Mouse (Mus musculus): ENCODE data around the gene Ncbp1.

The Ncbp1 gene

GRCm38 (mm10) chr4:46129311-46130004 lies 9.0 kb upstream of the Ncbp1 start:
- peak; percentile 66 to 88 for DNase-seq

DNA sequence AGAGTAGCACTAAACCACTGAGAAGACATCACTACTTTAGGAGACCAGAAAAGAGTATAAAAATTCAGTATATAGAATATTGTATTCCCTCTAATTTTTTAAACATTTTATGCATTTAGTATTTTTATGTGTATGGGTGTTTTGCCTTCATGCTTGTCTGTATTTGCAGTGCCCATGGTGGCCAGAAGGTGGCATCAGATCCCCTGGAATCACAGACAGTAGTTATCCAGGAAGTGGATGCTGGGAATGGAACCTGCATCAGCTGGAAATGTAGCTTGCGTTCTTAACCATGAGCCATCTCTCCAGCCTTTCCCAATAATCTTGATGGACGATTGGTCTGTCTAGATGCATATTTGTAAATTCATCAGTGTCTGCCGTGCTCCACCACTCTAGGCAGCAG lies 8.2 kb upstream of the Ncbp1 start:
- DNase-seq: peak; percentile 64 to 74

GRCm38 (mm10) chr4:46131791-46132190 lies 6.6 kb upstream of the Ncbp1 start:
- no peak for DNase-seq

GRCm38 (mm10) chr4:46137629-46138286 lies 655 bp upstream of the Ncbp1 start:
- no peak for DNase-seq

DNA sequence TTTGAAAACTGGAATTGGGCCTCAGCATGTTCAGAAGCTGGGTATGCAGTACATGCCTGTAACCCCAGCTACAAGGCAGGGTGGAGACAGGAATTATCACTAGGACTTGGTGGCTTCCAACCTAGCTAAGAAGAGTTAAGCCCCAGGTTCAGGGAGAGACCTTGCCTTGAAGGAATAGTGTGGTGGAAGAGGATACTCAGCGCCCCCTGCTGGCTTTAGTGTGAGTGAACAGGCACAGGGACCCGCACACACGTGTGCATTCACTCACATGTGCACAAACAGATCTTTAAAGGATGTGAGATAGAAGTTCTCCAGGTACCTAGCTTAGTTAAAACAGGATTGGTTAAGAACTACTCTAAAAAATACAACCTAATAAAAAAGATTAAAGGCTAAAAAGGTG lies 5.9 kb downstream of the Ncbp1 start:
- DNase-seq: peak in 1 of 2 experiments; percentile 17

DNA sequence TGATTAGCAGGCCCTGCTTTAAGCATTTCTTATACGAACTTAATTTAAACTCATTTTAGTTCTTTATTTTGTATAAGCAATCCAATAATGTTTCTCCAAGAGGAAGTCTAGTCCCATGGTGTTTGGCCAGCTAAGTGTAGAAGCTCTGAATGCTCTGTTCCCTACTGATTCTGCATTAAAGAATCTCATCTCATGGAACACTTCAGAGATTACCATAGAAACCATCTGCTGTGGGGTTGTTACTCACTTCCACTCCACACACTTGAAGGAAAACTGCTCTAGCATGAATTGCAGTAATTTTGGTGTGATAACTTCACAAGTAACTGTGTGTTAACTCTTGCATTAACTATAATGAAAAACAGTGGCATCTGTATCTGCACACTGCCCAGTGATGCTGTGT lies 8.5 kb downstream of the Ncbp1 start:
- no peak for DNase-seq

GRCm38 (mm10) chr4:46151903-46152544 lies 13.6 kb downstream of the Ncbp1 start:
- DNase-seq: no peak

DNA sequence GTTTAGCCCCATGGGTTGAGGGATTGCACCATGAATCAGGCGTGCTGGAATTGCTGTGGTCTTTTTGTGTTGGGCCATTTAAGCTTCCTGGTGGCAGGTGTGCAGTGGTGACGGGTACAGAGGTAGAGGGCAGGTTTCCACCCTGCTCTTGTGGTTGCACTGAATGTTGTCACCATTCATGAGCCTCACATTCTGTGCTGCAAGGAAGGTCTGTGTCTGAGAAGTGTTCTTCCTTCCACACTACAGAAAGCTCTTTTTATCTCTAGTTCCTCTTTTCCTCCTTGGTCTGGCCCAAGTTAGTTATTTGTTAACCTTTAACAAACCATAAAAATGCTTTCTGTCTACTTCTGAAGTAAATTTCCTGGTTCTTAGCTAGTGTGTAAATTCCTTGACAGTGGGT lies 25.6 kb downstream of the Ncbp1 start:
- DNase-seq: no peak

GRCm38 (mm10) chr4:46165831-46166230 lies 27.4 kb downstream of the Ncbp1 start:
- no peak for DNase-seq

DNA sequence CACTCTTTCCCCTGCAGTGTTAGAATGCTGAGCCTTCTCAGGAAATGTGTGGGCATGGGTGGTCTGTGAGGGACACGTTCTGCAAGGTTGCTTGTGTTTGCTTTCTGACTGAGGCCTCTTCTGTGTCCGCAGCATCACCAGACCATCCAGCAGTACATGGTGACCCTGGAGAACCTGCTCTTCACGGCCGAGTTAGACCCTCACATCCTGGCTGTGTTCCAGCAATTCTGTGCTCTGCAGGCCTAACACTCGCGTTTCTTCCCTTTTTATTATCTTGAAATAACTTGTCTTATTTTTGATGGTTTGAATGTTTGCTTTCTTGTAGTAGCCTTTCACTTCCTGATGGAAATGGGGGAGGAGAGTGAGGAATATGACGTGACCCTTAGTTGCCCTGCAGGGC lies 33.3 kb downstream of the Ncbp1 start:
- DNase-seq: no peak

DNA sequence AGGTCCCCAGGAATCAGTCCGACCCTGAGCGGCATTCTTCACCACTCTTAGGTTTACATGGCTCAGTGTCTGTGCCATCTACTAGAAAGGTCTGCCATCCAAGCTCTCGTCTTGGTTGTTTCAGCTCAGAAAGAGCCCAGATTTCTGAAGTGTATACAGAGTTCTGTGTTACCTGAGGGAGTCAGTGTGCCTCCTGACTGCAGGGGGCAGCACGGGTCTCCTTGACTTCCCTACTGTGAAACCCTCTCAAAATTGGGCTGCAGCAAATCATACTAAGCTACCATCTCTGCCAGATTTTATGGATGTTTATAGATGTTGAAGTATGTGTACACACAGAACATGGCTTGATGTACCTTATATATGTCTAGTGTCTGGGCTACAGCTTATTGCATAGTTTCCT lies 37.9 kb downstream of the Ncbp1 start:
- DNase-seq: no peak

DNA sequence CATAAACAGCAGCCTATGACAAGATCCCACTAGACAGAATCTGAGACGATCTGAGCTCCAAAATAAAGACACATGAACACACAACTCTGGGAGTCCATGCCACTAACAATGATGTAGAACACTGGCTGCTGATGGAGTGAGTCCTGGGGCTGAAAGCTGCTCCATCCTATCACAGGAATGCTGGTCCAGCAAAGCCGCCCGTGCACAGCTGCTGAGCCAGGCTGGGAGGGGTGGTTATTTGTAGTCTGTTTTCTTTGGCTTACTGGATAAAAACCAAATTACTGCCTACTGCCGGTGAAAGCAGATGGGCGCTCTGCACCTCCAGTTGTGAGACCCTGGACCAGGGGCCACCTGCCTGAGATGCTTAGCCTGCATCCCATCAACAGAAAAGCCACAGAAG lies 38.6 kb downstream of the Ncbp1 start:
- DNase-seq: no peak

GRCm38 (mm10) chr4:46177496-46177895 lies 39.1 kb downstream of the Ncbp1 start:
- DNase-seq: no peak

- no peak for DNase-seq
Measured at GRCm38 (mm10) chr4:46181168-46181567, 42.8 kb downstream of the Ncbp1 start.

DNA sequence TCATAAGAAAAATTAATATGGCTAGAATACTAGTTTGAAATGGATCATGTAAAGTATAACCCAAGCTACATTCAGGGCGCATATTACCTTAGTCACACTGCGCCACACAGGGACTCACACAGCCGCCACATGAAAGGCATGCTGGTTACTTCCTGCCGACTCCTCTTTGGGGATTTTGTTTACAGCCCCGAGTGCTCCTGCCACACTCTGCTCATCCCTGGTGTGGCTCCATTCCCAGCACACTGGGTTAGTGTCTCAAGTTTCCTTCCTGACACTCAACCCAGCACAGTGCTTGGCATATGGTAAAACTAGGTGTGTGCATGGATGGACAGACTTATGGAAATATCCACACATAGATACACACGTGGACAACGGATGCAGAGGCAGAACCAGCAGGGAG lies 43.8 kb downstream of the Ncbp1 start:
- DNase-seq: no peak

DNA sequence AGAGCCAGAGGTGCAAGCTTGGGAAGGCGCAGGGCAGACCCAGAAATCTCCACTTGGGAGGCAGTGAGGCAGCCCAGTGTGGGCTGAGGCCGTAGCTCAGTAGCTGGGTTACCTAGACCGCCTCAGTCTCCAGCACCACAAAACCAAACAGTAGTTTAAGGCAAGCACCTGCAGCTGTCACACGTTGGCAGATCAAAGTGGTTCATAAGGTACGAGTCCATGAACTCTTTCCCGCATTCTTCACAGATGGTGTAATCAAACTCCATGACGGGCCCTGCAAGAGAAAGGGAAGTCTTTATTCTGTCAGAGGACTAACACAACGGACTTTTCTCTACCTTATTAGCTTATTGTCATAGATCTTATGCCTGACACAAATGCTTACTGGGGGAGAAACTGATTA lies 47.0 kb downstream of the Ncbp1 start:
- no peak for DNase-seq

GRCm38 (mm10) chr4:46185890-46186289 lies 47.5 kb downstream of the Ncbp1 start:
- no peak for DNase-seq

- DNase-seq: no peak
Measured at GRCm38 (mm10) chr4:46186466-46186865, 48.1 kb downstream of the Ncbp1 start.

GRCm38 (mm10) chr4:46192011-46192410 lies 53.6 kb downstream of the Ncbp1 start:
- DNase-seq: peak in 1 of 2 experiments; percentile 45

DNA sequence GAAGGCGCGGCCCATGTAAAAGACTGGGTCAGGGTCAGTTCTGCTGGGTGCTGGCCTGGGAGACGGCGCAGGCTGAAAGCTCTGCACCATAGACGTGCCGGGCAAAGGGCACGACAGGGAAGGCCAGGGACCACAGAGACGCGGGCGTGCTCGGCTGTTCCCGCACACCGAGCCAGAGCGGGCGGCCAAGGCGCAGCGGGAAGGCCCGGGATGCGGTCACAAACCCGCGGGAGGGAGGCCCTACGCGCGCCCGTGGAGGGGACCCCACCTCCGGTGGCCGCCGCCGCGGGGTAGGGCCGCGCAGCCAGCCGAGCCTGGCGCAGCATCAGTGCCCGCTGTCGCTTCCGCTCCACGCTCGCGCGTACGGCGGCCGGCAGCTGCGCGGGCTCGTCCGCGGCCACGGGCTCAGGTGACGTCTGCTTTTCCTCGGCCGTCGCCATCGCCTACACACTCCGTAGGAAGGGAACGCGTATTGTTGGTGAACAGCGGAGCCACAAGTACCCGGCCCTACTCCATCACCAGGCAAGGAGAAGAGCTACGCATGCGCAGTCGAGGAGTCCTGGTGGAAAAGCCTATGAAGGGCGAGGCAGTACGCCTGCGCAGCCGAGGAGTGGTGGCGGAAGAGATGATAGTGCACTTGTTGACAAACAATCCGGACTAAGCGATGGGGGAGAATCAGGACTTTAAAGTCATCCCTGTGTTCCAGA lies 57.5 kb downstream of the Ncbp1 start, which contains the start of gene Xpa:
TSS of gene Xpa (minus strand) at position 531 of the 707 bp plus-strand sequence.
- DNase-seq: peak; percentile 97

DNA sequence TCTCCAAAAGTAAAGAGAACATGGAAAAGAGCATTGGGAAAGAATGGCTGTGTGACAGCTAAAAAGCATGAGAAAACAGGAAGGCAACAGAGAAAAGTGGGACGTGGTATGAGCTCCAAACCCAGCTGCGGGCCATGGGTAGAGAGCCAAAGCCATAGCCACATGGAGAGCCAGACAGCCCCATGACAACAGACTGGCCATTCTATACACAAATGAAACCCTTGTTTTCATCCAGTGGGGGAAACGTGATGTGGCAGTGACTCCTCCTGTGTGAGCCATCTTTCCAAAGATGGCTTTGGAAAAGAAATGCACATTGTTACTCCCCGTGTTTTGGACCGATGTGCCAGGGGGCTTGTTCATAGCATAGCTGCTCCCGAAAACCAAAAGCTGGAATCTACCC lies 58.1 kb downstream of the Ncbp1 start:
- DNase-seq: peak in 1 of 2 experiments; percentile 12

DNA sequence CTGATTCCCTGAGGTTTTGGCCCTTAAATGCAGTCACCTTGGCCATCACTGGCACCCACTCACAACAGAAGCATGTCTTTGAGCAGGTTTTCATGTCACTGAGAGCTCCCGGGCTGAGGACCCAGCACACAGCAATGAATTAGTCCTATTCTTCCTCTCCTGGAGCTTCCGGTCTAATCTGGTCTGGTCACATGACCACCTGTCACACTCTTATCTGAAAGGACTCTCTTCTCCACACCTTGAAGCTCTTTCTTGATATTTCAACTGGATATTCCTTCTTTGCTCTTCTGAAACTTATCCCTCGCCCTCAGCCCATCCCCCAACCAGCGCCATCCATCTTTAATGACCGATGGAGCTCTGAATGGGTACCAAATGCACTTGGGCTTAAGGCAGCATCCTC lies 59.7 kb downstream of the Ncbp1 start:
- DNase-seq: no peak

- peak; percentile 77 to 81 for DNase-seq
Measured at GRCm38 (mm10) chr4:46201834-46202561, 63.6 kb downstream of the Ncbp1 start.

All from kidney, postnatal 25 days (tissue).